Mouse (Mus musculus) brown adipose tissue, adult 24 weeks (tissue): Measurements from ENCODE around the gene Ntrk2. TPM values are rescaled to one million over a fixed set of nuclear protein-coding genes. Genes with fewer than 3 reads are reported as not detected.
A peak's percentile ranks its signal among the peaks of the same experiment; 100 is the strongest.

ENCODE experiments used
- H3K27ac ChIP-seq: fragments of 200-500 bp; replicated peaks from 2 replicates; pipeline ENCODE4 v1.5.1; 2012; ENCODE audit warnings: low read depth, mild to moderate bottlenecking, low read length
- H3K4me1 ChIP-seq: fragments of 200-500 bp; 2 replicates; pipeline ENCODE4 v1.6.1; 2012; ENCODE audit warnings: low read length, mixed read lengths; ENCODE audit not compliant: control insufficient read depth, insufficient read depth, insufficient read length
- H3K4me3 ChIP-seq: fragments of 200-500 bp; 2 replicates; pipeline ENCODE4 v1.5.1; 2012; ENCODE audit warnings: low read depth, mild to moderate bottlenecking, low read length, moderate library complexity; ENCODE audit not compliant: insufficient read depth
- polyA plus RNA-seq: library from polyadenylated mRNA; stranded (reverse); fragments of >200 nt; gene quantifications from 2 replicates; pipeline ENCODE4 v1.2.4, GENCODE M21; 2012; ENCODE audit not compliant: missing spikeins, insufficient read depth, insufficient read length

The Ntrk2 gene
- polyA plus RNA-seq, 1 experiment: 116 TPM

GRCm38 (mm10) chr13:58824752-58825151 is 18.4 kb downstream of the Ntrk2 start:
- no peak overlapping the region for H3K27ac ChIP-seq
- H3K4me3 ChIP-seq: no peak overlapping the region
- H3K4me1 ChIP-seq: no peaks in the 10 kb centered on the region

GRCm38 (mm10) chr13:58826356-58827197 is 20.2 kb downstream of the Ntrk2 start:
- no peak overlapping the region for H3K27ac ChIP-seq
- H3K4me3 ChIP-seq: no peak overlapping the region
- H3K4me1 ChIP-seq: no peaks in the 10 kb centered on the region

GRCm38 (mm10) chr13:58831999-58832398 is 25.6 kb downstream of the Ntrk2 start:
- H3K27ac ChIP-seq: peak overlapping the region; percentile 17
- H3K4me3 ChIP-seq: no peak overlapping the region
- H3K4me1 ChIP-seq: peaks cover 3% of the 10 kb centered on the region; the same call in 1 of the 2 replicates

- Histone ChIP-seq H3K4me1 (peaks cover 3% of the 10 kb centered on the region; the same call in 1 of the 2 replicates), H3K4me3 (no peak overlapping the region), H3K27ac (0 out of 2 replicates have a peak overlapping the region, but pooled peaks have one; percentile 39)
Measured at GRCm38 (mm10) chr13:58834726-58835125, 28.4 kb downstream of the Ntrk2 start.

GRCm38 (mm10) chr13:58836891-58837290 is 30.5 kb downstream of the Ntrk2 start:
- no peak overlapping the region for H3K4me3 ChIP-seq
- no peak overlapping the region for H3K27ac ChIP-seq
- H3K4me1 ChIP-seq: peaks cover 3% of the 10 kb centered on the region; the same call in 1 of the 2 replicates

- no peak overlapping the region for H3K27ac ChIP-seq
- 0 out of 2 replicates have a peak, but pooled peaks cover 3% of the 10 kb centered on the region for H3K4me1 ChIP-seq
- no peak overlapping the region for H3K4me3 ChIP-seq
Measured at GRCm38 (mm10) chr13:58838110-58838509, 31.7 kb downstream of the Ntrk2 start.

GRCm38 (mm10) chr13:58840731-58841359 is 34.5 kb downstream of the Ntrk2 start:
- H3K4me3 ChIP-seq: no peak overlapping the region
- no peaks in the 10 kb centered on the region for H3K4me1 ChIP-seq
- H3K27ac ChIP-seq: no peak overlapping the region

- no peak overlapping the region for H3K27ac ChIP-seq
- no peak overlapping the region for H3K4me3 ChIP-seq
- H3K4me1 ChIP-seq: no peaks in the 10 kb centered on the region
Measured at GRCm38 (mm10) chr13:58843826-58844225, 37.5 kb downstream of the Ntrk2 start.

- 0 out of 2 replicates have a peak, but pooled peaks cover 3% of the 10 kb centered on the region for H3K4me1 ChIP-seq
- no peak overlapping the region for H3K4me3 ChIP-seq
- H3K27ac ChIP-seq: no peak overlapping the region
Measured at GRCm38 (mm10) chr13:58848578-58848977, 42.2 kb downstream of the Ntrk2 start.

- Histone ChIP-seq H3K4me3 (no peak overlapping the region), H3K27ac (no peak overlapping the region), H3K4me1 (0 out of 2 replicates have a peak, but pooled peaks cover 3% of the 10 kb centered on the region)
Measured at GRCm38 (mm10) chr13:58853685-58854084, 47.3 kb downstream of the Ntrk2 start.

- Histone ChIP-seq H3K4me1 (peaks cover 10% of the 10 kb centered on the region), H3K4me3 (no peak overlapping the region), H3K27ac (no peak overlapping the region)
Measured at GRCm38 (mm10) chr13:58866239-58866638, 59.9 kb downstream of the Ntrk2 start.

GRCm38 (mm10) chr13:58866776-58867435 is 60.5 kb downstream of the Ntrk2 start:
- H3K27ac ChIP-seq: no peak overlapping the region
- no peak overlapping the region for H3K4me3 ChIP-seq
- H3K4me1 ChIP-seq: peaks cover 10% of the 10 kb centered on the region

GRCm38 (mm10) chr13:58882468-58882867 is 76.1 kb downstream of the Ntrk2 start:
- Histone ChIP-seq H3K4me1 (no peaks in the 10 kb centered on the region), H3K4me3 (no peak overlapping the region), H3K27ac (no peak overlapping the region)

GRCm38 (mm10) chr13:58882916-58883315 is 76.5 kb downstream of the Ntrk2 start:
- Histone ChIP-seq H3K27ac (no peak overlapping the region), H3K4me1 (no peaks in the 10 kb centered on the region), H3K4me3 (no peak overlapping the region)

GRCm38 (mm10) chr13:58886108-58886507 is 79.7 kb downstream of the Ntrk2 start:
- Histone ChIP-seq H3K4me1 (no peaks in the 10 kb centered on the region), H3K4me3 (no peak overlapping the region), H3K27ac (no peak overlapping the region)
